Mouse (Mus musculus) right cerebral cortex, postnatal 4 days (tissue): ENCODE data around the gene Hpse2.

Experiments
- DNase-seq: peaks from one replicate; pipeline ENCODE4 v3.0.0-alpha.2; 2022

Hpse2 gene

DNA sequence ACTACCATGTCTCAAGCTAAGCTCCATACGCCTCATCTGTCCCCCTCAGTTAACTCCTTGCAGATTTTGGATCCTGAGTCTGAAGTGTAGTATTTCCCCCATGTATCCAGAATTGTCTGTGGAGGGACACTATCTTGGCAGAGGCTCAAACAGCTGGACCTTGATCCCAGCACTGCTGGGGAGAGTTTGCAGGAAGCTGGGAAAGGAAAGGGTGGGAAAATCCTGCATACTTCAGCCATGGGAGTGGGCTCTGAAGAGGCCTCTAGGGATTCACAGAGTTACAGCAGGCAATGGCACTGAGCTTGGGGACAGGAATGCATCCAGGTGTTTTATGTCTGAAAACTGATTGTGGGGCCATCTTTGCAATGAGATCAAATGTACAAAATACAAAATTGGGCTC lies 450.6 kb downstream of the Hpse2 start:
- no peak for DNase-seq

- no peak for DNase-seq
Measured at GRCm38 (mm10) chr19:42936661-42937193, 451.4 kb downstream of the Hpse2 start.

GRCm38 (mm10) chr19:42929702-42930101 lies 458.5 kb downstream of the Hpse2 start:
- no peak for DNase-seq

GRCm38 (mm10) chr19:42928271-42928670 lies 459.9 kb downstream of the Hpse2 start:
- no peak for DNase-seq

GRCm38 (mm10) chr19:42922610-42923009 lies 465.5 kb downstream of the Hpse2 start:
- no peak for DNase-seq

DNA sequence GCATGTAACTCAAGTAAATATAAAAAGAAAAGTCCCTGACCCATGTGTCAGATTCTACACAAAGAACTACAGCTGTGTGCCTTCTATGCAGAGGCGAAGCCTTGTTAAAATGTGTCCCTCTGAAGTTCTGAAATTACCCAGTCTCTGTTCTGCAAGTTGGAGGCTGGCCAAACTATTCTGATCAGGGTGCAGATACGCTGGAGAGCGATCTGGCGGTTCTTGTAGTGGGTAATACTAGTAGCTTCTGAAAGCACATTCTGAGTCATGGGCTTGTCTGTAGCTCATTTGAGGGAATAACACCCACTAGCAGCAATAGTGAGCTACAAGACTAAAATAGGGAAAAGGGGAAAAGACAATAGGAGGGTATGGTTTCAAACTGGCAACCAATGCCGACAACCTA lies 474.5 kb downstream of the Hpse2 start:
- DNase-seq, result no peak

GRCm38 (mm10) chr19:42909719-42910118 lies 478.4 kb downstream of the Hpse2 start:
- no peak for DNase-seq

DNA sequence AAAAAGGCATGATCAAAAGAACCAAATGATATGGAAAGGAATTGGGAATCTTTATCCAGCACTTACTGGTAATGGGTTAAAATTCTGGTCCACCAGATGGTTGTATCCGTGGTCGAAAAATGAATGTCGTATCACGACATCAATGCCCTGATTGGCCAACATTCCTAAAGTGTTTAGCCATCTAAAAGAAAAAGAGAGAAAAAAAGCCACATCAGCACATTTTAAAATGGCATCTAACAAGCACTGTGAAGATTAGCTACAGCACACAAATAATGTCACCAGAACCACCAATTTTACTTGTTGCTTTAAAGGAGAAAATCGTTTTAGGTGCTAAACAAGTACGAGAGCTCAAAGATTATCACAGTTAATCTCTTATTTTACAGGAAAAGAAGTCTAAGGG lies 479.6 kb downstream of the Hpse2 start:
- no peak for DNase-seq

DNA sequence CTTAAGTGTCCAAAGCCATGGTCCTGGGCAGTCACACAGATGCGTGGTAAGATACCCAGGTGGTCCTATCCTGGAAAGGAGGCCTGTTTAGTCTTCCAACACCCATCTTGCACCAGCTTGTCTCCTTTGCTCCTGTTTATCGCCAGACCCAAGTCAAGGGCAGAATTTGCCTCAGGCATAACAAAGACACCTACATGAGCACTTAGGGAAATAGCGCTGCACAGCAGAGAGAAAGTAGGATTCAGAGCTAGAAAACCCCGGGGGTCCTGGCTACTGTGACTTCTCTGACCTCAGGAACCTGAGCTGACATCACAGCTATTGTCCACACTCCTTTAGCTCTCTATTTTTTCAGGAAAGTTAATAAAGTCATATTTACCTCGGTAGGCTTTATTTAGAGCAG lies 481.8 kb downstream of the Hpse2 start:
- no peak for DNase-seq

GRCm38 (mm10) chr19:42904726-42905125 lies 483.4 kb downstream of the Hpse2 start:
- DNase-seq, result no peak

- DNase-seq, result no peak
Measured at GRCm38 (mm10) chr19:42904240-42904639, 483.9 kb downstream of the Hpse2 start.

DNA sequence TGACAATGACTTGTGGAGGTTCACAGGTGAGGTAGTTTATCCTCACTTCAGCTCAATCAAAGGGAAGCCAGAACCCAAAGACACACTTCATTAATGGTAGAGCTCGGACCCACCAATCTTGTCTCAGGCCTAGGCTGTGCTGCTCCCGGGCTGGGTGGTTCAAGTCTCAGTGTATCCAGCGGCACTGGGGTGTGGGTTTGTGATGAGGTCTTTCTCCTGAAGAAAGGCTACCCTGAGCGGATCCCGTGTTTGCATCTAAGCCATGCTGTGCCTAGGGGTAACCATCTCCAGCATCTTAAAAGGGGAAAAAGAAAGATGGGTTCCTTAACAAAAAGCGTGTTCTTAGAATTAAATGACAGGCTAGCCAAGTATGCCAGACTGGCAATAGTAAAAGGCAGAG lies 484.3 kb downstream of the Hpse2 start:
- no peak for DNase-seq

- peak; percentile 33 for DNase-seq
Measured at GRCm38 (mm10) chr19:42902410-42903021, 485.6 kb downstream of the Hpse2 start.

DNA sequence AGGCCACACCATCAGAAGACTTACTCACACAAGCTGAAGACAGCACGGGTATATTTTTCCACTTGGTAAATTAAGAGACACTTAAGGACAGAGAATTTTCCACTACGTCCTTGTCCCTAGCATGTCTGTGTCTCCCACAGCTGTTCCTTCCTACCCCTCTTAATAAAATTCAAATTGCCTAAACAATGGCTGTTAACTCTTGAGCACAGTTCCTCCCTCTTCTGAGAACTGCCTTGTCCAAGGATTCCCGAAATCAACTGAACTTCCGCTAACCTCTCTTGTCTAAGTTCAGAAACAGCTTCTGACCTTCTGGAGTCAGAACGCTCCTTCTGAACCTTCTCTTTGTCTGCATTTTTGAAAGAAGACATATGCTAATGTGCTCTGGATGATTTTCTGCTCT lies 496.6 kb downstream of the Hpse2 start:
- no peak for DNase-seq

GRCm38 (mm10) chr19:42877653-42878052 lies 510.5 kb downstream of the Hpse2 start:
- no peak for DNase-seq

DNA sequence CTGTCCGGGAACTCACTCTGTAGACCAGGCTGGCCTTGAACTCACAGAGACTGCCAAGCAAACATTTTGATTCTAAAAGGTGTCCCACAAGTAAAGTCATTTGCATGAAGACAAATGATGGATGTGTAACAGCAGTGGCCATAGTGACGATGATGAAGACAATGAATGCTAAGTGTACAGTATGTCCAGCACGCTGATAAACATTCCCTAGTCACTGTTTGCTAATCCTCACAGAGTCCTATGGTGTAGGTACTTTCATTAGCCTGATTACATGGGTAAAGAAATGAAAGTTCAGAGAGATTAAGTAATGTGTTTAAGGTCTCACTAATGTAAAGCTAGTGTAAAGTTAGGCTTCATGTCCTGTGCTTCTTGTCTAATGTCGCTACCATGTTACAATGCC lies 511.6 kb downstream of the Hpse2 start:
- no peak for DNase-seq

DNA sequence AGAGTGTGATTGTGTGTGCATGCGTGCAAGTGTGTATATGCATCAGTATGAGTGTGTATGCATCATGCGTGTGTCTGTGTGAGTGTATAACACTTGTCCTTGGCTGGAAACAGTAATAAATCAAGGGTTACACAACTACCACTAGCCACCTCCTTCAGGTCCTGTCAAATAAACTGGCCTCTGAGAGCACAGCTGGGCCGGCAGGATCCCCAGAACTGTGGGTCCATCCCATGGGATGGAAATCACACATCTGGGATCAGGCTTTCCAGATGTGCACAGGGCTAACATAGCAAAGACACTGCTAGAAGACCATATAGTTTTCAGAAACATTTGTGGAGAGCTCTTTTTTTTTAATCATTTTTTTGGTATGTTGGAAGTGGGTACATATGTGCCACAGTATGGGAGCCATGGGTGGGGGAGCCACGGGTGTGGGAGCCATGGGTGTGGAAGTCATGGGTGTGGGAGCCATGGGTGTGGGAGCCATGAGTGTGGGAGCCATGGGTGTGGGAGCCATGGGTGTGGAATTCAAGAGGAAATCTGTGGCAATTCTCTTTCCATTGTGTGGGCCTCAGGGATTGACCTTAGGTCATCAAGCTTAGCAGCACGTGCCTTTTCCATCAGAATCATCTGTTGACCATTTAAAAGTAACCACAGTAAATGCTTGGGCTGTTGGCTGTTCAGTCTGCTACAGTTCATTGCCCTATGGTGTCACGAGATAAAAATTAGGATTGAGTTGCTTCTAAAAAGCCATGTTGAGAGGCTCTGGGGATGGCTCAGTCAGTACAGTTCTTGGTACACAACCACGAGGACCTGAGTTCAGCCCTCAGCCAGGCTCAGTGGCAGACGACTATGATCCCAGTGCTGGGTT lies 518.3 kb downstream of the Hpse2 start:
- DNase-seq, result no peak

- no peak for DNase-seq
Measured at GRCm38 (mm10) chr19:42868958-42869662, 519.0 kb downstream of the Hpse2 start.

- DNase-seq, result no peak
Measured at GRCm38 (mm10) chr19:42863013-42863412, 525.1 kb downstream of the Hpse2 start.

DNA sequence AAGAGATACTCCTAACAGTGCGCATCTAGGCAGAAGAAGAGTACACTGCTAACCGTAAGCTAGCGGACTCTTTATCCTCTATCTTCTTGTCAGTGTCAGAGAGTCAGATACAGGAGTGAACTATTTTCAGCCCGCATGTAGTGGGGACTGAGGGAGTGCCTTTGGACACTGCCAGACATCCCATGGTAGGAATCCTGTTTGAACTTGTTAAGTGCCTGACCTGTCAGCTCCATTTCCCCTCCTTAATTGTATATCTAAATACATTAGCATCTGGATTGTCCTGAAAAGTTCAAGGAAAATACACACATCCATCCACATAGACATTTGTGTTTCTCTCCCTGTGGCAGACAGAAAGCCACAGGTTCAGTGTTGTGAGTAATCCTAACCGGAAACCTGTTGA lies 531.1 kb downstream of the Hpse2 start:
- DNase-seq, result no peak

GRCm38 (mm10) chr19:42855649-42856048 lies 532.5 kb downstream of the Hpse2 start:
- DNase-seq, result no peak

- no peak for DNase-seq
Measured at GRCm38 (mm10) chr19:42850444-42850843, 537.7 kb downstream of the Hpse2 start.

DNA sequence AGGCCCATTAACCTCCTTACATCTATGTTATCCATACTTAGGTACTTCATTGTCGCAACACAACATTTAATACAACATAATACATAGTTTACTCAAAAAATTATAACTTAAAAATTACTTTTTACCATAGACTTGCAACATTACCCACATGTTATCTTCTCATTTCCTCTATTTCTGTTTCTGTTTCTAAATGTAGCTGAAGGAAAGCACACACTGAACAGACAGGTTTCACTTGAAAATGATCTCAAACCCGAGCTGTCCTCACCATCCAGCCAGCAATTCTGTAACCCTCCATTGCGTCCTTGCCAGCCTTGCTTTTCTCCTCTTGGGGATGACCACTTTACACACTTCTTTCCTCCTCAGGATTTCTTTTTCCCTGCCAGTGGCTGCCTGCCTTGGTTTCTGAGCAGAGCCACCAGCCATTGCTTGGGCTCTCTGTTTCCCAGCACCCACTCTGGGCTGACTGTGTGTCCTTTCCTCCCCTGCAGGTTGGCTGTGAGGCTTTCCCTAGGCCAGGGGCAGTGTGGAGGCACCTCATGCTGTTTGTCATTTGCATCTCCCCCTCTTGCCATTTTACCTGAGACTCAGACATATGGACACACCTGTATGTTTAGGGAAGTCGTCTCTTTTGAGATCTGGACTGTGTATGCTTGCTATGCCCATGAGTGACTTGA lies 548.4 kb downstream of the Hpse2 start:
- DNase-seq, result no peak
